ENCODE assay signal across 34 mouse cellular contexts in the genomic region with DNA sequence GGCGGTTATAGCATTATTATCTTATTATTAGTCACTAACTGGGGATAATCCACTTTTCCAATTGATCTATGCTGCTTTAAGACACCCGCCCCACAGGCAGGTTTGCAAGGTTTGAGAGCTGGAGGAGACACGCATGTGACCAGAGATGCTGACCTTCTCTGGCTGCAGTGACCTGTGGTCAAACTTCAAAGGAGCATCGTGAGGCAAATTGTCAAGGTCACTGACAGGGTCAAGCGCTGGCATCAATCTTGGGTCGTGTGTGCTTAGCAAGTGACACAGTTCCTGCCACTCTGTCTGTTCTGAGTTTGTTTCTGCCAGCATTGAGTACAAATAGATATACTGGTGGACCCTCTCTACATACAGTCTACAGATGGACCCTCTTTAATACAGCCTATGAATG. TPM values are rescaled to one million over a fixed set of nuclear protein-coding genes. Genes with fewer than 3 reads are reported as not detected.
A peak's percentile ranks its signal among the peaks of the same experiment; 100 is the strongest.
DNase-seq lines count a peak whose midpoint lies in the region; ATAC-seq lines count a peak whose summit lies in the region.
"Had no signal": no experiment of that assay in that cellular context is flagged by ENCODE, and none has a peak within 500 bp of the region (broad histone marks: within the 10 kb centered on the region; RNA-seq: fewer than 3 reads in every experiment).

No protein-coding gene starts in this region.

- no peaks in the 10 kb centered on the region for H3K36me3 ChIP-seq in hindbrain, embryonic 10.5 days
- H3K36me3 ChIP-seq in hindbrain, embryonic 12.5 days = no peaks in the 10 kb centered on the region
- no peaks in the 10 kb centered on the region for H3K36me3 ChIP-seq in midbrain, embryonic 13.5 days
- H3K36me3 ChIP-seq: embryonic facial prominence, embryonic 10.5 days; embryonic facial prominence, embryonic 13.5 days; forebrain, embryonic 12.5 days; forebrain, embryonic 15.5 days; heart, embryonic 10.5 days; heart, embryonic 13.5 days had no signal

- peaks cover 5% of the 10 kb centered on the region; the same call in 1 of the 2 replicates for H3K27me3 ChIP-seq in hindbrain, embryonic 10.5 days (ENCODE audit: insufficient read depth, poor library complexity, severe bottlenecking)
- peaks cover 6% of the 10 kb centered on the region; the same call in 1 of the 2 replicates for H3K27me3 ChIP-seq in hindbrain, embryonic 12.5 days
- H3K27me3 ChIP-seq in midbrain, embryonic 13.5 days = peaks cover 3% of the 10 kb centered on the region; the same call in 1 of the 2 replicates
- H3K27me3 ChIP-seq: forebrain, embryonic 15.5 days had no signal

- H3K9ac ChIP-seq in hindbrain, embryonic 12.5 days = no peak overlapping the region
- no peak overlapping the region for H3K9ac ChIP-seq in midbrain, embryonic 13.5 days (replicated peaks)
- H3K9ac ChIP-seq: embryonic facial prominence, embryonic 13.5 days; forebrain, embryonic 12.5 days; forebrain, embryonic 15.5 days; heart, embryonic 13.5 days; hindbrain, embryonic 14.5 days had no signal

- no peaks in the 10 kb centered on the region for H3K9me3 ChIP-seq in hindbrain, embryonic 10.5 days
- no peaks in the 10 kb centered on the region for H3K9me3 ChIP-seq in hindbrain, embryonic 12.5 days (replicated peaks)
- no peaks in the 10 kb centered on the region for H3K9me3 ChIP-seq in midbrain, embryonic 13.5 days
- H3K9me3 ChIP-seq: embryonic facial prominence, embryonic 10.5 days; embryonic facial prominence, embryonic 13.5 days; forebrain, embryonic 12.5 days; forebrain, embryonic 15.5 days; heart, embryonic 10.5 days; heart, embryonic 13.5 days had no signal

- 34% methylated on average over 6 of the region's 6 CpGs for WGBS in hindbrain, embryonic 10.5 days
- 29% methylated on average over 6 of the region's 6 CpGs for WGBS in hindbrain, embryonic 12.5 days
- WGBS in midbrain, embryonic 13.5 days = 34% methylated on average over 6 of the region's 6 CpGs

- H3K4me2 ChIP-seq in hindbrain, embryonic 12.5 days (replicated peaks) = no peak overlapping the region
- H3K4me2 ChIP-seq in midbrain, embryonic 13.5 days (replicated peaks) = no peak overlapping the region
- H3K4me2 ChIP-seq: embryonic facial prominence, embryonic 13.5 days; forebrain, embryonic 12.5 days; forebrain, embryonic 15.5 days; heart, embryonic 13.5 days; hindbrain, embryonic 14.5 days had no signal

- H3K4me3 ChIP-seq in hindbrain, embryonic 10.5 days = no peak overlapping the region
- H3K4me3 ChIP-seq in hindbrain, embryonic 12.5 days = no peak overlapping the region
- no peak overlapping the region for H3K4me3 ChIP-seq in midbrain, embryonic 13.5 days (replicated peaks)
- H3K4me3 ChIP-seq: embryonic facial prominence, embryonic 10.5 days; embryonic facial prominence, embryonic 13.5 days; erythroblast, embryonic 14.5 days; forebrain, embryonic 12.5 days; forebrain, embryonic 15.5 days; heart, adult 2 months; heart, embryonic 10.5 days; heart, embryonic 13.5 days had no signal

- H3K4me1 ChIP-seq in hindbrain, embryonic 10.5 days (replicated peaks) = peaks cover 28% of the 10 kb centered on the region
- peaks cover 12% of the 10 kb centered on the region; the same call in 1 of the 2 replicates for H3K4me1 ChIP-seq in hindbrain, embryonic 12.5 days
- peaks cover 12% of the 10 kb centered on the region for H3K4me1 ChIP-seq in midbrain, embryonic 13.5 days (replicated peaks)
- H3K4me1 ChIP-seq: embryonic facial prominence, embryonic 13.5 days; forebrain, embryonic 15.5 days; heart, embryonic 10.5 days; heart, embryonic 13.5 days had no signal

- peak; percentile 15 to 61 for DNase-seq in adrenal gland, adult (ENCODE audit: inconsistent age in 2 of 2, low spot score in 1 of 2)
- DNase-seq in adrenal gland, adult 18-20 months (ENCODE audit: low spot score in 2 of 2) = no peak
- peak; percentile 52 for DNase-seq in hindbrain, embryonic 10.5 days (ENCODE audit: low spot score)
- peak; percentile 46 for DNase-seq in embryo, embryonic 11 days
- DNase-seq in yolk sac, embryonic 10.5 days (ENCODE audit: low spot score) = peak; percentile 2
- DNase-seq: adrenal gland, postnatal 25 days; cerebellum, adult 11 months; cerebellum, adult 2 months; cerebellum, adult 9-11 months; cerebellum, postnatal 25 days; gastrocnemius, postnatal 36 days; heart, adult 2 months; heart, postnatal 14 days; heart, postnatal 4 days; kidney, adult 18-20 months had no signal

- ATAC-seq in hindbrain, embryonic 12.5 days (ENCODE audit: low FRiP score) = no peak
- ATAC-seq in cerebellum, adult (ENCODE audit: insufficient number of reproducible peaks, low FRiP score, low TSS enrichment) = no peak
- ATAC-seq in midbrain, embryonic 13.5 days = no peak
- ATAC-seq: forebrain, embryonic 15.5 days; hindbrain, postnatal 0 days; inflammation-experienced regulatory T-cells, adult 6 months; intestine, embryonic 16.5 days had no signal

- peak overlapping the region; percentile 23; the same call in 1 of the 2 replicates for H3K27ac ChIP-seq in hindbrain, embryonic 10.5 days
- H3K27ac ChIP-seq in hindbrain, embryonic 12.5 days = no peak overlapping the region
- no peak overlapping the region for H3K27ac ChIP-seq in midbrain, embryonic 13.5 days
- H3K27ac ChIP-seq: embryonic facial prominence, embryonic 10.5 days; embryonic facial prominence, embryonic 13.5 days; forebrain, embryonic 12.5 days; forebrain, embryonic 15.5 days; heart, adult 2 months; heart, embryonic 10.5 days; heart, embryonic 13.5 days; hindbrain, embryonic 14.5 days; hindbrain, postnatal 0 days had no signal

RNA-seq across cellular contexts. Expression of a gene that starts 14.8 kb away (rescaled TPM):
- under 1 TPM; 0.29 to 0.40 TPM for total RNA-seq in adrenal gland, adult 18-20 months (2021)
- polyA plus RNA-seq in hindbrain, embryonic 10.5 days (2016; fragmentation: Nextera tagmentation; extraction: Ambion mirVana) = 0.24 and 0.92 TPM in 2 replicates
- 4.2 and 4.6 TPM in 2 replicates for polyA plus RNA-seq in hindbrain, embryonic 12.5 days (2016; fragmentation: Nextera tagmentation; extraction: Ambion mirVana)
- polyA plus RNA-seq in midbrain, embryonic 13.5 days (2015; fragmentation: Nextera tagmentation; extraction: Ambion mirVana) = 8.0 and 9.0 TPM in 2 replicates
- total RNA-seq: common myeloid progenitor, adult 5-6 weeks; ES-E14; gastrocnemius, adult 8-10 months; gastrocnemius, postnatal 36 days; granulocyte monocyte progenitor cell, adult 5-6 weeks; heart, adult 2 months; heart, postnatal 14 days; heart, postnatal 4 days had no signal
- polyA plus RNA-seq: erythroblast, embryonic 14.5 days; heart, adult 2 months; heart, embryonic 10.5 days; heart, embryonic 13.5 days; heart, embryonic 16.5 days; inflammation-experienced regulatory T-cells, adult 6 months had no signal

RNA-seq across cellular contexts. Expression of a gene that starts 39.3 kb away (rescaled TPM):
- 10 to 100 TPM; 13.2 to 14.8 TPM for total RNA-seq in adrenal gland, adult 18-20 months (2021)
- polyA plus RNA-seq in hindbrain, embryonic 10.5 days (2016; fragmentation: Nextera tagmentation; extraction: Ambion mirVana) = 156 and 171 TPM in 2 replicates
- 87.8 and 99.9 TPM in 2 replicates for polyA plus RNA-seq in hindbrain, embryonic 12.5 days (2016; fragmentation: Nextera tagmentation; extraction: Ambion mirVana)
- 115 and 121 TPM in 2 replicates for polyA plus RNA-seq in midbrain, embryonic 13.5 days (2015; fragmentation: Nextera tagmentation; extraction: Ambion mirVana)

Comparison
In these comparisons a context has a peak if more than half of its experiments do, and no peak if none do; other contexts are left out.
1. DNase-seq: peak in adrenal gland, adult (2 of 2), hindbrain, embryonic 10.5 days (single experiment), embryo, embryonic 11 days (single experiment) and yolk sac, embryonic 10.5 days (single experiment); none in adrenal gland, adult 18-20 months (0 of 2).